Mouse (Mus musculus) T-helper 1 cell (primary cell): ENCODE data around the gene Tmbim4.

Experiments
- in situ Hi-C: fragments of 300-600 bp; cut with MboI, MseI; formaldehyde crosslinking; loops from one replicate; pipeline ENCODE4 v1.15.1; 2025; ENCODE audit warnings: high pct_unique_total_duplicates

Tmbim4 gene

DNA sequence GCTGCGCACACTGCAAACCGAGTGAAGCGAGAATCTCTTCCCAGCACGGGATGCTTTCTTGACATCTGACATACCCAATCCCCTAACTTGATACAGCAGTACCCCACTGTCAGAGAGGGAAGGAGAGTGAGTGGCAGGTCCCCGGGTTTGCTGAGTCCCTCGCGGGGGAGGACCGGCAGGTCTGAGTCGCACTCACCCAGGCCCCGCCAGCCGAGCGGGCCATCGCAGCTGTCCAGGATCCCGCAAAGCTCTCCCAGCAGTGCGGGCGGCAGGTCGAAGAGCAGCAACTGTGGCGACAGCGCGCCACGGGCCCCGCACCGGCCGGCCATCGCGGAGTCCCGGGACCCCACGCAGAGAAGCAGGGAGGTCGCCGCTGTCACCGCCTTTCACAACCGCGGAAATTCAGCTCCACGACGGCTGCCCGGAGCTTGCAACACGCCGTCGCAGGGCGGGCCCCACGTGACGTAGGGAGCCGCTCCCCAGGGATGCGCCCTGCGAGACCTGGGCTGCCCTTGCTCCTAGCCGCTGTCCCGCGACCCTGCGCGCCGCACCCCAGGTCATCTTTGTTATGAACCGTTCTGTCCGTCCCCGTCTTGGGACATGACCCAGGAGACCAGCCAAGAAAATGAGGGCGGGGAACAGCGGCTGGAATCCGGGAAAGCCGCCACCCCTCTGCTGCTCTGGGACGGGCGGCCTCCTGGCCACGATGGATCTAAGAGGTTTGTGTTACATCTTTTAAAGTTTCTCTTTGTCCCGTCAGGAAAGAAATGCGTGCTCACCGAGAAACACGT lies at the start of gene Tmbim4:
Gene Tmbim4, plus strand, starts transcription at position 460 of the 791 bp plus-strand sequence.
- in situ Hi-C loops = no loop called here

DNA sequence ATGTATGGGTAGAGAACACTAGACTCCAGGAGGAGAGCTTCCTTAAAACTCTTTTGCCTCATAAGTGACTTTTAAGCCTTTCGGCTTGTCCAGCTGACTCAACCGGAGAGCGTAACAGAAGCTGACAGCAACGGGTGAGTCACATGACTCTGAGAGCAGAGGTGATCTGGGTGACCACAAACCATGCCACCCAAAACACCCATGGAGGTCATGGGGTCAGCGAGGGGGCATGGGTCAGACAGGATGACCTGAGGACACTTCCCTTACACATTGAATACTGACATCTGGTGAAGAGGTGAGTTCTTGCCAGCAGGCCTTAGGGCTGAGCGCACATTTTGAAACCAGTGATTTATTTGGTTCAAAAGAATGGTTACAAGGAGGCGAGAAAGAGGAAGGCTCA lies 49.7 kb upstream of the Tmbim4 start:
- in situ Hi-C loops = no loop called here

DNA sequence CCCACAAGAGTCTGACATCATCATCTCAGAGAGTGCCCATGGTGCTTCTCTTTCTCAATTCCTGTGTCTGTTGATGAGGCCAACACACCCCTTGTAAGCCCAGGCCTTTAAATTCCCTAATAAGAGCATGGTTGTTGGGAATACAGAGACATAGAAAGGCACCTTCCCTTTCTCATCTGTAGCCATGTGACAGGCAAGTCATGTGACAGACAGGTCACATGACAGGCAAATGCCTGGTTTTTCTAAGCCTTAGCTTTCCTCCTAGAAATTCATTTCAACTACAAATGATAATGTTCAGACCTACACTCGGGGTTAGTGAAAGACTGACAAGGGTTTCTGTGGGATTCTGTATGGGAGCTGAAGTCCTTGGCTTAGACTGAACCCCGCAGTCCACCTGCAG lies 47.5 kb upstream of the Tmbim4 start:
- in situ Hi-C loops = no loop called here

DNA sequence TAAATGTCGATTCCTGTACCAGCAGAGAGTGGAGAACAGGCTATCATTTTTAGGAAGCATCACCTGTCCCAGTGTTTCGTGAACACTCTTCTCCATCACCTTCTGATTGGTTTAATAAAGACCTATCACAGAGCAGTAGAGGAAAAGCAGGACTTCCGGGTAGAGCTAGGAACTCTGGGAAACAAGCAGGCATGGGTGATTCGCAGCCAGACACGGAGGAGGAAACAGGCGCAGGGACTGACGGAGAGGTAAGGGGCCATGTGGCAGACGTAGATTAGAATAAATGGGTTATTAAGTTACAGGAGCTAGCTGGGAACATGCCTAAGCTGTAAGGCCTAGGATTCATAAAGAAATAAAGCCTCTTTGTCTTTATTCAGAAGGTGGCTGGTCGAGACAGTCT lies 40.9 kb upstream of the Tmbim4 start:
- in situ Hi-C loops = no loop called here

DNA sequence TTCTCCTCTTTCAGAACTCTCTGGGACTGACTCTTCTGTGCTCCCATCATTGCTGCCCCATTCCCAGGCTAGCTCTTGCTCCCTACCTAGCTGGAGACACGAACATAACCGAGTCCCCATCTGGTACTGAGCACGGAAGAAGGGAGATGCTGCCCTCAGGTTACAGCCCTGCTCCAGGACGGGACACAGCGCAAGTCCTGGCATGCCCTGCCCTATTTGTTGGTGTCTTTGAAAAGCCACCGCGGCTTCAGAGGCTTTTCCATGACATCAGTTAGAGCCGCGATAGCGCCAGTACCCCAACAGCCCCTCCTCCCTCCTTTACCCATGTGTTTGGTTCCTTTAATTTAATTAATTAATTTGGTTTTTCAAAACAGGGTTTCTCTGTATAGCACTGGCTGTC lies 38.5 kb upstream of the Tmbim4 start:
- in situ Hi-C loops = no loop called here

DNA sequence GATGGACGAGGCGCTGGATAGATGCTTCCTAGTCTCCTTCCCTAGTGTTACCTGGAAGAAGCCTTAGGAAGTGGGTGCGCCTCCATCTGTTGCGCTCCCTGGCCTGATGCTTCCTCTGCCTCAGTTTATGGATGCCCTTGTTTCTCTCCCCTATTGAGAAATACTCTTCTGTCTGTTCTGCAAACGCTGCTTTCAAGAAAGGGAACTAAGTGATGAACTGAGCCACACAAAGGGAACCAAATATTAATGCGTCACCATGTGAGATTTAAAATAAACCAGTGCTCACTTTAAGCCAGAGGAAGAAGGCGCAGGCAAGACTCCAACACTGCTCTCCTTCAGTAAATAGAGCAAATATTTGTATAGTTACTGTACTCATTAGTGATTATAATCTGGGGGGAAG lies 37.9 kb upstream of the Tmbim4 start:
- in situ Hi-C loops = no loop called here

DNA sequence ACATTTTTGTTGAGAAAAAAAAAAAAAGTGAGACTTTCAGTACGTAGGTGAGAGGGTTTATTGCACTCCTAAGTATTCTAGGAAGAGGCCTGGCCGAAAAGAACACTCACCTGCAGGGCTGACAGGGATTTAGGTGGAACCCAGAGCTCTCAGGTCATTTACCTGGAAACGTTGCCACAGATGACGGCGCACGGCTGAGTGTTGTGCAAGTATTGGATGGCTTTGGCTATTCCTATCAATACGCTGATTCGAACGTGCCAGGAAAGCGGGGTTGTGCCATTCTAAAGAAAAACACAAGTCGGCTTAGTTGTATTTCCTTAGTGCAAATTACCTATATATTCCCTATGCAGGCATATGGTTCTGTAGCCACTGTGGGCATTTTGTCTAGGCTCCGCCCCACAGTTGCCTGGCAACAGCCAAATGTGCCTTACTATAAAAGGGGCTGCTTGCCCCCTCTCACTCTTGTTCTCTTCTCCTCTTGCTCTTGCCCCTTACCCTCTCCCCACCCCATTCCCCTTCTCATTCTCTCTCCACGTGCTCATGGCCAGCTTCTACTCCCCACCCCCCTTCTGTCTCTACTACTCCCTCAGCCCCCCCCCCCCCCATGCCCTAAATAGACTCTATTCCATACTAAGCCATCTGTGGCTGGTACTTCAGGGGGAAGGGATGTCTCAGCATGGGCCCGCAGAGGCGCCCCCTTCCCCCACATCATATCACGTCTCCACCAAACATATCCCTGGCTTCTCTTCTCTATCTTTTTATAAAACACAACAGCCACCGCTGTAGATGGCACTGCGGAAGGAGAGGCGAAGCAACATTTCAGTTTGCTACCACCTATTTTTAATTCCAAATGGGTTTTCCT lies 36.2 kb upstream of the Tmbim4 start:
- in situ Hi-C loops = no loop called here

DNA sequence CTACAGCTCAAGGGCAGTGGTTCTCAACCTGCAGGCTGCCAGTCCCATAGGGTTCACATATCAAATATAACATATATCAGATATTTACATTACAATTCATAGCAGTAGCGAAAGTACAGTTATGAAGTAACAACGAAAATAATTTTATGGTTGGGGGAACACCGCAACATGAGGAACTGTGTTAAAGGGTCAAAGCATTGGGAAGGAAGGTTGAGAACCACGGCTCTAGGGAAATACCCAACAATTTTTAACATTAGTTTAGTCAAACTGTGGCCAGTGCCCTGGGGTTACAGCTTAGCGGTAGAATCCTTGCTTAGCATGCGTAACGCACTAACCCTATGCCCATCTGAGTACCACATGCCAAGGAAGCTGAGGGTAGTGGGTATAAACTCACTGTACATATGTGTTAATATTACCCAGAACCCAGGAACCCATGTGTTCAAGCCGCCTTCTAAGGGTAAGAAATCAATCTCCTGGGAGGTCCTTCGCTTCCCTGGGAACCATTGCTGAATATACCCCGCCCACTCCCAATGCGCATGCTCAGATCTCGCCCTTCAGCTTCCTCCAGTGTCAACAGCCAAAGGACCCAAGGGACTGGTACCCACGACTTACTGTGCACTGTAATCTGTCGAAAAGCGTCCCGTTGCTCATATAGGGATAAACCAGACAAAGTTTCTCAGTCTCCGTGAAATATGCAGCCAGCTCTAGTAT lies 35.4 kb upstream of the Tmbim4 start:
- in situ Hi-C loops = no loop called here

DNA sequence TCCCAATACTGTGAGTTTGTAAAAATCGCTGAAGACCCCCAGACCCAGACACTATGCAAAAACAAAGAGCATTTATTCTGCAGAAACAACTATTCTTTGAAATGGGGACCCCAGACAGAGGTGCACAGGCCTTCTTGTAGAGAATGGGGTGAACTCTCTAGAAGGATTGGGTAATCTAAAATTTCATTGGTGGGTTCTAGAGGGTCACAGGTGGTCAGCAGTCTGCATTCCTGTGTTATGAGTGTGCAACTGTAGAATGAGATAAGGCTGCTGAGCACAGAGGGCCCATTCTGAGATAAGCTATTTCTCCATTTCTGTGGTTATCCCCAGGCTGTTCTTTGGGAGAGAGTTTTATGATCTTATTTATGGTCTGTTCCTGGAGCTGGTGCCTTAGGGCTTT lies 33.3 kb upstream of the Tmbim4 start:
- in situ Hi-C loops = no loop called here

DNA sequence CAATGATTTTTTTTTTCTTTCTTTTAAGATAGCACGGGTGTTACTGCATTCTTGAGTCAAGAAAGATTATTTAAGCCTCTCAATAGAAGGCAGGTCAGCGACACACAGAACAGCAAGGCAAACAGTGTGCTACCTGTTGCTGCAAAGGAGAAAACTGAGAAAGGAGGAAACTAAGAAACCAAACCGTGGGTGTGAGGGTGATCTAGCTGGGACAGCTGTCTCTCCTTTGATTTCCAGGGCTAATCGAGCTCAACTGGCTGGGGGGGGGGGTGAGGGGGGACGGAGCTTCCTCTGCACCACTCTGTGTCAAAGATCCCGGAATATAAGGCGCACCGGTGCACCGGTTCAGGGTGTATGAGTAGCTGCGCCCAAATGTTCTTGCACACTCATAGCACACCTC lies 32.3 kb upstream of the Tmbim4 start:
- in situ Hi-C loops = no loop called here

DNA sequence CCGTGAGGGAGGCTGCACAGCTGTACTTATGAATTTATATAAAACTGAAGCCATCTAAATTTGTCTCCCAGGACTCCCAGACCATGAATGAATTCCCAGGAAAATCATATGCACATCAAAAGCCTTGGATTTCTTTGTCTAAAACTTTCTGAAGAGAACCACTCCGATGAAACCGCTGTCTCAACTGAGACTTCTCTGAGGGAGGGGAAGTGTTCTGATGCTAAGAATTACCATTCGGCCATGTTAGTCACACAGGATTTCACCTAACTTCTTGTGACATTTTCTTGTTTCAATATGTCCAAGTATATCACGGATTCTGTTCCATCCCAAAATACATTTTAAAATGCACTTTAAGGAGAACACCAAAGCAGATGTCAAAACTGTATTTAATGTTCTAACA lies 31.5 kb upstream of the Tmbim4 start:
- in situ Hi-C loops = no loop called here

DNA sequence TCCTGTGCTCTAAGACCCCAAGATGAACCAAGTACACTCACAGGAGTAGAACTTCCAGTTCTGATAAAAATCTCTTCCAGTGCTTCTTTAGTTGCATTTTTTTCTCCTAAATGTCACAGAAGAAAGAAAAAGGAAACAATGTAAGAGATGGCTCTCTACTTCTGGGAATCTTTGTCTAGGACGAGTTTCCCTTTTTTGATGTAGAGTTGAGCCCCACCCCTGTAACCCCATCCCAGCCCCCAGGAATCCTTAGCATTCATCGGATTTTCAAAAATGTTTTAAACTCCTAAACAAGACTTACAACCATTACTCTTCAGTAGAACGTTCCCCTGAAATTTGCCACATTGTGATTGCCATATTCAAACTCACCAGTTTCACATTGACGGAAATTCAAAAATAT lies 31.1 kb upstream of the Tmbim4 start:
- in situ Hi-C loops = no loop called here

DNA sequence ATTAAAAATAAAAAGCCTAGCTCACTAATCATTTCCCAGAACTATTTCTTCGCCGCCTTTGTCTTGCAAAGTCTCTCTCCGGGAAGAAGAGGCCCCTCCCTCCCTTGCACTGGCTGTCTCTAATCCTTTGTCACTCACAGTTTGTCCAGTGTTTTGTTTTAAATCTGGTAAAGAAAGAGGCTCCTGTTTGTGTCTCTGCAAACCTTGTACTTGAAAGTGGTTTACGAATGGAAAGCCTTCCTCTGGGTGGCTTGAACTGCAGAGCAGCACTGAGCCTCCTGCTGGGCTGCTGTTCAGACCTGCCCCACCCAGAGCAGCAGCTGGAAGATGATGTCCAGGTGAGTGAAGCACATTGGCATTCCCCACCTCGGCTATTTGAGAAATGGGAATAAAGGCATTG lies 30.1 kb upstream of the Tmbim4 start:
- in situ Hi-C loops = no loop called here

DNA sequence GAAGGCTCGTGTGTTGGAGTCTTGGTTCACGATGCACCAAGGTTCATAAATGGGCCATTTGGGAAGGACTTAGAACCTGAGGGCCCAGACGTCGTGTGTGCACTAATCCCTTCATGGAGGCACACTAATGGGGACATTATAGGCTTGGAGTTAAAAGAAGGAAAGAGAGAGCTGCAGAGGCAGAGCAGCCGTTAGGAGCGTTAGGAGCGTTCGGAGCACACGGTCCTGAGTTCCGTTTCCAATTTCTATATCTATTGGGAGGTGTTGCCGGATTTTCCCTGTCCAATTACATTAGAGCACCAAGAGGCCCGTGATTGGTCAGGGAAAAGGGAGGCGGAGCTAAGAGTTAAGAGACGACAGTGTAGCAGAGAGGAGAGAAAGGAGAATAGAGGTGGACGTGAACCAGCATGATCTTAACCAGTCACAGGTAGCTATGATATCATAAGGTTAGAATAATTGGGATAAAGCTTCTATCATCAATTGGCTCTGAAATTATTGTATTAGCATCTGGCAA lies 27.1 kb upstream of the Tmbim4 start:
- in situ Hi-C loops = no loop called here

DNA sequence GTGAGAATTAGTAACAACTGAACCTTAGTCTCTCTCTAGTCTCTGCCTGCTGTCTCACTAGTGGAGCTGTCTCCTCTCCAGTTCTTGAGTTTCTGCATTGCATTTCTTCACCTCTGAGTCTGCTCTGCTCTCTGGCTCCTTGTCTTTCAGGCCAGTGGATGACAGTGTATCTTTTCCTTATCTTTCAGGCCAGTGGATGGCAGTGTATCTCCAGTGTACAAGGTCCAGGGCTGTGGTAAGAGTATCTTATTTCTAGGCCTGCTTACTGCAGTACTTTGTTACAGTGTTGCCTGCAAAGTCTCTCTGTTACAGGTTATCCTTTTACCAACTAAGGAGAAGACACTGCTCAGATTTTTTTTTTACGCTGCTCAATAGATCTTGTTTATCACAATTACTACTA lies 18.5 kb upstream of the Tmbim4 start:
- in situ Hi-C loops = no loop called here

DNA sequence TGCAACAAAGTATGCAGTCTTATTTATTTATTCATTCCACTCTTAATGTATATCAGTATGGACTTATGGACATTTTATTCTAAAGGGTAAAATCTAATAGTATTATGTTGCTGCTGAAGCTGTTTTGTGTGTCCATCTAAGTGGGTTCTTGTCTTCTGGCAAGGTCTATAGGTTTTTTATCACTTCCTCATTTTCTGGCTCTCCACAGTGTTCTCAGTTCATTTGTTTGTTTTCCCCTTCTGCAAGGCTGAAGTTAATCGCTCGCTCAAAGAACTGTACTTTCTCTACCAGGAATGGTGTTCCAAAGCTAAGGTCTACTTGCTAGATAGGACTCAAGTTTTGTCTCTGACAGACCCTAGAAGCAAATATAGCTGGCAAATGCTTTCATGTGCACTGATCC lies 18.0 kb upstream of the Tmbim4 start:
- in situ Hi-C loops = no loop called here

DNA sequence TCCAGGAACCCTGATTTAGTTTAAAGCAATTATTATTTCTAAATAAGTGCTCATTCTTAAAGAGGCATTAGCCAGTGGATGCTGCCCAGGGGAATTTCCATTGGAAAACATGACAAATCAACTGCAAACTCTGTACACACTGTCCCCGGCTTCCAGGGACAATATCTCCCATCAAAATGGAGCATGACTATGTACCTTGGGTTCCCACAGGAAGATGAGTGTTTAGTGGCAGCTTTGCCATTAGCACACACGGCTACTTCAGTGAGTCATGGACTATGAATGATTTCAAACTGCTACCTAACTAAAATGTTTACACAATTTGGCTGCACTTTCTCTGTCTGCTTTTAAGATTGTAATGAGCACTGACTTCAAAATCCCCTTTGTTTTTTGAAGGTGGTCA lies 12.9 kb upstream of the Tmbim4 start:
- in situ Hi-C loops = no loop called here

DNA sequence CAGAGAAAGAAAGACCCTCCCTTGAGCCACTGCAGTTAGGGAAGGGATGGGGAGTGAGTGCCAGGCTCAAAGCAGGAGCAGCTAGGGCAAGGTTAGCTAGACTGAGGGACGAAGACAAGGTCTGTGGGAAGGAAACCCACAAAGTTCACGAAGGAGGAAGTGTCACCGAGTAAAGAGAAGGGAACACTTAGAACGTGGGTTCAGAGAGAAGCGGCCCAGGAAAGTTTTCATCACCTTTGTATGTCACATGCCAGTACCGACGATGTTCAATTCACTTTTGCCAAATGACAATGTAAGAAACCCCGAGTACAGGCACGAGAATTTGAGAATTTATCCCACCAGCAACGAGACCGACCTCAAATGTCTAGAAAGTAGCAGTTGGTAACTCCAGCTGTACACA lies 12.1 kb upstream of the Tmbim4 start:
- in situ Hi-C loops = no loop called here

DNA sequence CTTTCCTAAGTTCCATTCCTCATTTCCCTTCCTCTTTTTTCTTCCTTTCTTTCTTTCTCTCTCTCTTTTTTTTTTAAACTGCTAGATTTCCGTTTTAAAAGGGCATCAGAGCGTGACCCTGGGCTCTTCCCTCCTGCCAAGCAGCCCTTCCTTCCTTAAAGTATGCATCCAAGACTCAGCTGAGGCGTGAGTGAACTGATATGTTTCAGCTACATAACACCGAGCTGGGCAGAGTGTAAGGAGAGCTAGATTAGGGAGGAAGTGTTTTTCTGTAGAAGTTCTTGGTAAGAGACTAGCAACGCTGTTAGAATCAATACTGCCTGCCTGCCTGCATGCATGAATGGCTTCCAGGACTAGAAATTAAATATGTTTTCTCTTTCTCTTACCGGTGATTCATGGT lies 11.6 kb upstream of the Tmbim4 start:
- in situ Hi-C loops = no loop called here

DNA sequence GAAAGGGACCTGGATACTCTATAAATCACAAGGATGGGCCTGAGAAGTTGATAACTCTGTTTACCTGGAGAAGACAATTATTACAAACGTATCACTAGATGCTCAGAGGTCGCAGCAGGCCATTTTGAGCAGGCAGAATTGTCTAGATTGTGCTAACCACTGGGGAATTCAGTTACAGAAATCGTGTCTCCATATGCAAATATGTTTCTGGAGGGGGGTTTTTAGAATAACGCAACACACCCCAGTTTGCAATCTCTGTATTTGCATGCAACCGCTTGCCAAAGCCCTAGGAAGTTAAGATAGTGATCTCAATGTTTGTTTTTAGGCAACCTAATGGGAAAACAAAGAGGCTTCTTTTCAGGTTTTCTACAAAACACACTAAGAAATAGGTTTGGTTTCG lies 10.2 kb upstream of the Tmbim4 start:
- in situ Hi-C loops = no loop called here

DNA sequence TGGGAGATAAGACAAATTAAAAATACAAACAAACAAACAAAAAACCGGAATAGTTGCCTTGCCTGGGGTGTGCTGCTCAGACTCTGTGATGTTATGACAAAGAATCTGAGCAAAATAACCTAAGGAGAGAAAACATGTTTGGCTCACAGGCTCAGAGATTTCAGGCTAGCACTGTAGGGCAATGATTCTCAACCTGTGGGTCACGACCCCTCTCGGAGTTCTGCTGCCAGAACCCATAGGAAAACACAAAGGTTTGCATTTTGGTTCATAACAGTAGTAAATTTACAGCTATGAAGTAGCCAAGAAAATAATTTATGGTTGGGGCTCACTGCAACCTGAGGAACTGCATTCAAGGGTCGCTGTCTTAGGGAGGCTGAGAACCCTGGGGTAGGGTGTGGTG lies 9.1 kb upstream of the Tmbim4 start:
- in situ Hi-C loops = no loop called here

DNA sequence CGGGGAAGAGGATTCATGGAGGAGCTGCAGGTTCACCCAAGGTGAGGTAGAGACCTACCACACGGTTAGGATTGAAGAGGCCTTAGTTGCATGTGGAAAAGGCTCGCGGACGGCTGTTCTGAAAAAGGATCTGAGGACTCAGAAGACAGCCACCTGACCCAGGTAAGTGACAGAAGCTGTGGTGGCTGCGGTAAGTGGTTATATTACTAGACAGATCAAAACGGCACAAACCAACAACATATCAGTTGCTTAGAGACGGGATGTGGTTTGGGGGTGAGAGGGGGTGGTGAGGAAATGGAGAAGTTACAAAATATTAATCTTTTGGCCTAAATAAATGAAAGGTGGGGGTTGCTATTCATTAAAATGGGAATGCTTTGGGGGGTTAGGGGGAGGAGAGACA lies 8.1 kb upstream of the Tmbim4 start:
- in situ Hi-C loops = no loop called here
